Mouse (Mus musculus) CH12.LX (cell line): ENCODE measurements around the gene Rps6ka1. TPM values are rescaled to one million over a fixed set of nuclear protein-coding genes. Genes with fewer than 3 reads are reported as not detected.

Experiments used
- DNase-seq: peaks from one replicate; pipeline ENCODE4 v3.0.0-alpha.2; 2013; ENCODE audit errors: extremely low read depth
- H3K27ac ChIP-seq: 2 replicates; pipeline ENCODE4 v1.5.1; 2012; ENCODE audit warnings: low read depth, mild to moderate bottlenecking, control low read depth, moderate library complexity; ENCODE audit not compliant: insufficient read depth
- H3K27me3 ChIP-seq: replicated peaks from 2 replicates; pipeline ENCODE3; 2012; ENCODE audit warnings: inconsistent platforms
- H3K36me3 ChIP-seq, 2 experiments: replicated peaks in 1 of 2; 2 replicates each; pipeline versions ENCODE3 to v1.6.1; 2012; ENCODE audit warnings: inconsistent platforms in 1 of 2, low read length in 1 of 2, mild to moderate bottlenecking in 1 of 2, mixed read lengths in 1 of 2, moderate library complexity in 1 of 2; ENCODE audit not compliant: control insufficient read depth in 1 of 2, insufficient read depth in 1 of 2
- H3K4me1 ChIP-seq, 2 experiments: 2 replicates each; pipeline ENCODE4 v1.6.1; 2012; ENCODE audit warnings: inconsistent platforms in 1 of 2, moderate library complexity in 1 of 2; ENCODE audit not compliant: insufficient read depth in 2 of 2, control insufficient read depth in 1 of 2
- H3K4me2 ChIP-seq: 2 replicates; pipeline ENCODE4 v1.6.1; 2012; ENCODE audit warnings: low read depth, mild to moderate bottlenecking, control low read depth; ENCODE audit not compliant: poor library complexity, insufficient read depth, severe bottlenecking
- H3K4me3 ChIP-seq, 3 experiments: fragments of 150-350 bp in 1 of 3; sonication (generic) in 1 of 3; replicated peaks in 1 of 3; 2 replicates each; pipeline versions ENCODE3 to v1.5.1; 2011 to 2012; ENCODE audit warnings: low read depth in 2 of 3, low read length in 2 of 3, mild to moderate bottlenecking in 2 of 3, moderate library complexity in 2 of 3, control low read depth in 1 of 3, improper control_type of control experiment in 1 of 3, inconsistent platforms in 1 of 3, mixed read lengths in 1 of 3; ENCODE audit not compliant: poor library complexity in 1 of 3
- H3K79me2 ChIP-seq: replicated peaks from 2 replicates; pipeline ENCODE4 v1.6.1; 2012; ENCODE audit warnings: mild to moderate bottlenecking, moderate library complexity; ENCODE audit not compliant: control insufficient read depth, poor library complexity, insufficient read depth, severe bottlenecking; ENCODE audit errors: extremely low read depth
- H3K9ac ChIP-seq: 2 replicates; pipeline ENCODE4 v1.6.1; 2012; ENCODE audit warnings: low read depth, mild to moderate bottlenecking, control low read depth, moderate library complexity; ENCODE audit not compliant: insufficient read depth
- H3K9me3 ChIP-seq: replicated peaks from 2 replicates; pipeline ENCODE3; 2012; ENCODE audit warnings: low read length, inconsistent platforms, mixed read lengths
- CTCF ChIP-seq, 2 experiments: IDR thresholded peaks in 1 of 2; conservative IDR thresholded peaks in 1 of 2; 2 replicates each; pipeline ENCODE4 v1.5.1; 2011 to 2012; ENCODE audit warnings: low read depth in 2 of 2, low read length in 2 of 2, improper control_type of control experiment in 1 of 2, inconsistent platforms in 1 of 2, mild to moderate bottlenecking in 1 of 2, moderate library complexity in 1 of 2
- E2F4 ChIP-seq: IDR thresholded peaks from 2 replicates; pipeline ENCODE4 v1.6.1; 2011; ENCODE audit warnings: low read depth, low read length, improper control_type of control experiment; ENCODE audit not compliant: insufficient replicate concordance
- ETS1 ChIP-seq: conservative IDR thresholded peaks from 2 replicates; pipeline ENCODE4 v1.6.1; 2012; ENCODE audit warnings: low read depth, mild to moderate bottlenecking, inconsistent platforms, low read length, improper control_type of control experiment, moderate library complexity
- IRF4 ChIP-seq: IDR thresholded peaks from 2 replicates; pipeline ENCODE4 v1.6.1; 2014; ENCODE audit warnings: low read depth, mild to moderate bottlenecking, inconsistent platforms, low read length, improper control_type of control experiment
- KAT2A ChIP-seq: IDR thresholded peaks from 2 replicates; pipeline ENCODE4 v1.6.1; 2012; ENCODE audit warnings: low read length, improper control_type of control experiment, inconsistent platforms; ENCODE audit not compliant: insufficient replicate concordance
- MEF2A ChIP-seq: IDR thresholded peaks from 2 replicates; pipeline ENCODE4 v1.6.1; 2014; ENCODE audit warnings: low read depth, mild to moderate bottlenecking, inconsistent platforms, low read length, improper control_type of control experiment, borderline replicate concordance
- POLR2A ChIP-seq: IDR thresholded peaks from 2 replicates; pipeline ENCODE4 v1.6.1; 2011; ENCODE audit warnings: low read depth, mild to moderate bottlenecking, improper control_type of control experiment, low read length
- POLR2AphosphoS2 ChIP-seq: IDR thresholded peaks from 2 replicates; pipeline ENCODE4 v1.6.1; 2011; ENCODE audit warnings: low read depth, low read length, improper control_type of control experiment
- RAD21 ChIP-seq: IDR thresholded peaks from 2 replicates; pipeline ENCODE4 v1.6.1; 2011; ENCODE audit warnings: low read depth, mild to moderate bottlenecking, low read length, improper control_type of control experiment, moderate library complexity
- SMC3 ChIP-seq: IDR thresholded peaks from 2 replicates; pipeline ENCODE4 v1.6.1; 2011; ENCODE audit warnings: low read depth, low read length, improper control_type of control experiment
- UBTF ChIP-seq: IDR thresholded peaks from 2 replicates; pipeline ENCODE4 v1.6.1; 2012; ENCODE audit warnings: low read depth, mild to moderate bottlenecking, inconsistent platforms, low read length, improper control_type of control experiment, moderate library complexity
- USF2 ChIP-seq: conservative IDR thresholded peaks from 2 replicates; pipeline ENCODE4 v1.6.1; 2011; ENCODE audit warnings: low read depth, low read length, improper control_type of control experiment
- ZC3H11A ChIP-seq: IDR thresholded peaks from 2 replicates; pipeline ENCODE4 v1.6.1; 2012; ENCODE audit warnings: low read depth, mild to moderate bottlenecking, inconsistent platforms, low read length, improper control_type of control experiment
- dilution Hi-C: fragments of 300-500 bp; cut with MboI; formaldehyde crosslinking; loops from 2 replicates; pipeline ENCODE4 v1.14.3; 2020; ENCODE audit warnings: low sequenced_read_pairs; ENCODE audit not compliant: extremely low pct_unique_long_range_greater_than_20kb, extremely low pct_ligation_motif_present
- in situ Hi-C: fragments of 300-500 bp; cut with MboI; formaldehyde crosslinking; loops from 3 replicates; pipeline ENCODE4 v1.14.3; 2019; ENCODE audit warnings: low sequenced_read_pairs, low pct_ligation_motif_present, low pct_unique_long_range_greater_than_20kb, mixed read lengths
- polyA plus RNA-seq: library from polyadenylated mRNA; unstranded; fragments of >175 nt; gene quantifications from 2 replicates; pipeline ENCODE4 v1.2.1, GENCODE M21; 2012; ENCODE audit warnings: low read depth; ENCODE audit not compliant: insufficient read length
- total RNA-seq, 2 experiments: library from RNA; depleted of rRNA; stranded (reverse); fragments of 300-350 nt in 1 of 2; fragments of >200 nt in 1 of 2; gene quantifications; 2 replicates each; pipeline ENCODE4 v1.2.3; 2012 to 2014

Gene Rps6ka1
- total and polyA plus RNA-seq, 3 experiments = 72.5 to 130 (median 123) TPM

GRCm38 (mm10) chr4:133832945-133833874, 54.4 kb downstream of the Rps6ka1 start:
- no peak overlapping the region for H3K9ac ChIP-seq
- dilution Hi-C loops (no loop called here), in situ Hi-C loops (no loop called here)
- peaks cover 2% of the 10 kb centered on the region for H3K9me3 ChIP-seq
- H3K4me2 ChIP-seq = no peak overlapping the region
- TF ChIP-seq POLR2AphosphoS2 (no peak), RAD21 (no peak), KAT2A (no peak), IRF4 (no peak), ETS1 (no peak), MEF2A (no peak), USF2 (no peak)
- no peak overlapping the region for H3K4me3 ChIP-seq
- H3K27me3 ChIP-seq = no peaks in the 10 kb centered on the region
- no peaks in the 10 kb centered on the region for H3K79me2 ChIP-seq
- peaks cover 5 to 19% of the 10 kb centered on the region in 2 experiments; a peak in 3 of 4 replicates for H3K4me1 ChIP-seq
- no peak overlapping the region for H3K27ac ChIP-seq
- DNase-seq = no peak
- no peaks in the 10 kb centered on the region for H3K36me3 ChIP-seq

- dilution Hi-C loops = no loop called here
- in situ Hi-C loops = no loop called here
- TF ChIP-seq E2F4 (no peak), USF2 (no peak)
- Histone ChIP-seq H3K79me2 (no peaks in the 10 kb centered on the region), H3K4me1 (peaks cover 9 to 30% of the 10 kb centered on the region in 2 experiments), H3K27me3 (no peaks in the 10 kb centered on the region), H3K27ac (no peak overlapping the region), H3K4me3 (no peak overlapping the region), H3K9ac (no peak overlapping the region), H3K36me3 (no peaks in the 10 kb centered on the region), H3K9me3 (peaks cover 2% of the 10 kb centered on the region), H3K4me2 (no peak overlapping the region)
- DNase-seq = no peak
These were observed 57.1 kb downstream of the Rps6ka1 start for GRCm38 (mm10) chr4:133830453-133830852.

- in situ Hi-C loops = loop anchor here (5.0 kb wide), 2 partner anchors 167 to 232 kb away; no protein-coding TSS in a partner anchor
- Histone ChIP-seq H3K36me3 (no peaks in the 10 kb centered on the region), H3K27me3 (no peaks in the 10 kb centered on the region), H3K4me3 (no peak overlapping the region), H3K27ac (no peak overlapping the region), H3K9ac (no peak overlapping the region), H3K4me2 (no peak overlapping the region), H3K4me1 (peaks cover 9 to 31% of the 10 kb centered on the region in 2 experiments), H3K79me2 (no peaks in the 10 kb centered on the region), H3K9me3 (peaks cover 2% of the 10 kb centered on the region)
- dilution Hi-C loops = no loop called here
- peak; percentile 72 for DNase-seq
- peak; percentile 75 for TF ChIP-seq ZC3H11A
- TF ChIP-seq RAD21 = peak; percentile 89
- TF ChIP-seq CTCF (conservative IDR thresholded peaks at IDR 0.05 in 1 of 2, IDR thresholded peaks at IDR 0.05 in 1 of 2; ENCODE audit: low read depth in 2 of 2, low read length in 2 of 2) = peak; percentile 88
- TF ChIP-seq SMC3 = peak; percentile 88
- TF ChIP-seq UBTF = no peak
- TF ChIP-seq POLR2A = no peak
These were observed 58.1 kb downstream of the Rps6ka1 start for GRCm38 (mm10) chr4:133829281-133830070.
